Mouse (Mus musculus) heart, postnatal 0 days (tissue): Measurements from ENCODE around the gene Filip1.

Experiments
- CTCF ChIP-seq: IDR thresholded peaks from 2 replicates; pipeline ENCODE4 v1.5.1; 2016; ENCODE audit warnings: antibody characterized with exemption, control low read depth, low read depth
- EP300 ChIP-seq: IDR thresholded peaks from 2 replicates; pipeline ENCODE4 v1.6.1; 2016; ENCODE audit warnings: antibody characterized with exemption, low read depth

DNA sequence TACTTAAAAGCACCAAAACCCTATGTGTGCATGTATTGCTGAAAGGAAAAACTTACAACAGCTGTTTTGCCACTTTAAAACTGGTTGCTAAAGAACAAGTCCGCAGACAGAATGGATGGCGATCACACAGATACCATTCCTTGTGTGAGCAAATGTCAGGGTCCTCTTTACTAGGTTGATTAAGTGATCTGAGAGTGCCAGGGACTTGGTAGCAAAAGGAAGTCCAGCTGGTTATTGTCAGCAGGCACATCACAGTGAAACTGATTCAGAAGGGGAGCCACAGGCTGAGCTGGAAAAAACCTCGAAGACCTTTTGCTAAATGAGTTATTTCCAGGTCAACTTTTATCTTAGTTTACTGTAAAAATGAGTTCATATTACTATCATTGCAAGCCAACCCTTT, 89.4 kb downstream of the Filip1 start:
- TF ChIP-seq CTCF (no peak), EP300 (no peak)
